Mouse (Mus musculus): Measurements from ENCODE around the gene Smim4. TPM values are rescaled to one million over a fixed set of nuclear protein-coding genes. Genes with fewer than 3 reads are reported as not detected.
A peak's percentile ranks its signal among the peaks of the same experiment; 100 is the strongest.

Smim4 gene
- polyA plus RNA-seq (2016; fragmentation: Nextera tagmentation; extraction: Ambion mirVana), result 54.3 and 63.9 TPM in 2 replicates

DNA sequence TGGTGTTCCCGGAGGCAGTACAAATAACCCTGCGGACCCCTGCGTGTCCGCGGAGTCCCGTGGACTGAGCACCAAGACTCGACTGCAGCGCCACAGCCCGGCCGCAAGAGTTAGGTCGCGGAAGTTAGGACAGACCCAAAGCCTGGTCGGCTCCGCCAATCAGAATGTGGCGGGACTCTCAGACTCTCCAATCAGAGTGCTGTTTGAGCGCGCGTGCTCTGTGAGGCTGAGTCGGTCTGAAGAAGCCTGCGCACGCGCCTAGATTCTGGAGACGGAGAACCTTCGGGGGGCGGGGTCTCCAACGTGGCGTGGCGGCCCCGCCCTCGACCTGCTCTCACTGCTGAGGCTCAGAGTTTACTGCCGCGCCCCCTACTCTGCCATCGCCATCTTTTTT is at the start of gene Smim4:
Smim4 (minus strand) TSS at position 131 of the 394 bp plus-strand sequence.
- Histone ChIP-seq H3K9me3 (replicated peaks) (no peaks in the 10 kb centered on the region), H3K9ac (peak within 1 kb of the TSS; percentile 78), H3K4me3 (peak within 1 kb of the TSS; percentile 79), H3K36me3 (no peaks in the 10 kb centered on the region), H3K4me2 (replicated peaks) (peak within 1 kb of the TSS; percentile 92), H3K27ac (peak within 1 kb of the TSS; percentile 92), H3K4me1 (peaks cover 57% of the 10 kb centered on the region), H3K27me3 (no peaks in the 10 kb centered on the region)
- WGBS, result 0% methylated on average over 33 of the region's 33 CpGs
- peak; percentile 95 for ATAC-seq (ENCODE audit: low FRiP score)

DNA sequence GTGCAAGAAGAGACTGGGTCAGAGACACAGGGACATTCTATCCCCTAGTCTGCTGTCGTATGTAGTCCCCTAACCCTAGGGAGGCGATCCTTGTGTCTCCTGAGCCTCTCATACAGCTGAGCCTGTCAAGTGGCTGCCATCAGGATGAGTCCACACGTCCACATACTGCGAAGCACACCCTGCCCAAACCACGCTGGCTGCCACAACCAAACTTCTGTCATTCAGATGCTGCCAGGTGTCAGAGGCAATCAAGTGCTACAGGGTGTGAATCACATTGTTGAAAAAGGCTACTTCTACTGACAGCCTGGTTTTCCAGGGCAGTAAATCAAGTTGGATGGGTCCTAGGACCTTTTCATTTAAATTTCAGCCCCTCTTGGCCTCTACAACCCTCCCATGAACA is 49.0 kb upstream of the Smim4 start:
- WGBS, result 93% methylated on average over 5 of the region's 5 CpGs
- Histone ChIP-seq H3K4me2 (replicated peaks) (no peak overlapping the region), H3K4me3 (no peak overlapping the region), H3K27ac (no peak overlapping the region), H3K36me3 (peaks cover 97% of the 10 kb centered on the region), H3K27me3 (no peaks in the 10 kb centered on the region), H3K9me3 (replicated peaks) (no peaks in the 10 kb centered on the region), H3K9ac (no peak overlapping the region), H3K4me1 (no peaks in the 10 kb centered on the region)
- no peak for ATAC-seq (ENCODE audit: low FRiP score)

DNA sequence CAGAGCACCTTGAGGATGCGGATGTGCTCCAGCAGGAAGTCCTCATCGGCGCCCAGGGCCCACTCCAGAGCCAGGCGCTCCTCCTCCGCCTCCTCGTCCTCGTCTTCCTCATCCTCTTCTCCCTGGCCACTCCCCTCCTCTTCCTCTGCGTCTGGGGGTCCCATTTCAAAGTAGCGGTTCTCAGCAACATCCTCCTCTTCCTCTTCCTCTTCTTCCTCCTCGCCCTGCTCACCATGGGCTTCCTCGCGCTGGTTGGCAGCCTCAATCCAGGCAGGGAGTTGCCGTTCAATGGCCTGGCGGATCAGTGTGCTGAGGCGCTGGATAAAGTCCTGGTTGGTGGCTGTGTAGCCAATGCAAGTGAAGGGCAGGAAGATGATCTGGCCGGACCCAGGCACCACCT is 48.5 kb upstream of the Smim4 start:
- no peak overlapping the region for H3K4me3 ChIP-seq
- no peak for ATAC-seq (ENCODE audit: low FRiP score)
- no peaks in the 10 kb centered on the region for H3K9me3 ChIP-seq (replicated peaks)
- WGBS, result 89% methylated on average over 16 of the region's 16 CpGs
- H3K27ac ChIP-seq, result no peak overlapping the region
- no peaks in the 10 kb centered on the region for H3K27me3 ChIP-seq
- H3K36me3 ChIP-seq, result peaks cover 97% of the 10 kb centered on the region
- H3K4me1 ChIP-seq, result no peaks in the 10 kb centered on the region
- H3K9ac ChIP-seq, result no peak overlapping the region
- no peak overlapping the region for H3K4me2 ChIP-seq (replicated peaks)

DNA sequence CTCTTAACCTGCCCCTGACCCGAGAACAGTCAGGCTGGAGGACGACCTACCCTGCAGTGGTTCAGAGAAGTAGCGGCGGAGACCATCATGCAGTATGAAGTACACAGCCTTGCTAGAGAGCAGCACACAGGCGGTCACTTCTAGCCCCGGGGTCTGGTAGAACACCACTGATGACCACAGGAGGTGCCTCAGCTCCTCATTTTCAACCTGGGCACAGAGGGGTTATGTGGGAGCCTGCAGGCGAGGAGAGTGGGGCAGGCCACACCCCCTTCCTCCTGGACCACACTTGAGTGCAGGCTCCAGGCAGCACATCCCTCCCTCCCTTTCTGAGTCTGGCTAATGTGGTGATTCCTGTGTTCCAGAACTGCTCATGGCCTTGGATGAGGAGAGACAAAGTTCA is 44.8 kb upstream of the Smim4 start:
- Histone ChIP-seq H3K4me2 (replicated peaks) (no peak overlapping the region), H3K4me3 (no peak overlapping the region), H3K9ac (no peak overlapping the region), H3K27ac (no peak overlapping the region), H3K4me1 (no peaks in the 10 kb centered on the region), H3K9me3 (replicated peaks) (no peaks in the 10 kb centered on the region), H3K27me3 (no peaks in the 10 kb centered on the region), H3K36me3 (peaks cover 88% of the 10 kb centered on the region)
- ATAC-seq (ENCODE audit: low FRiP score), result no peak
- 92% methylated on average over 7 of the region's 7 CpGs for WGBS

DNA sequence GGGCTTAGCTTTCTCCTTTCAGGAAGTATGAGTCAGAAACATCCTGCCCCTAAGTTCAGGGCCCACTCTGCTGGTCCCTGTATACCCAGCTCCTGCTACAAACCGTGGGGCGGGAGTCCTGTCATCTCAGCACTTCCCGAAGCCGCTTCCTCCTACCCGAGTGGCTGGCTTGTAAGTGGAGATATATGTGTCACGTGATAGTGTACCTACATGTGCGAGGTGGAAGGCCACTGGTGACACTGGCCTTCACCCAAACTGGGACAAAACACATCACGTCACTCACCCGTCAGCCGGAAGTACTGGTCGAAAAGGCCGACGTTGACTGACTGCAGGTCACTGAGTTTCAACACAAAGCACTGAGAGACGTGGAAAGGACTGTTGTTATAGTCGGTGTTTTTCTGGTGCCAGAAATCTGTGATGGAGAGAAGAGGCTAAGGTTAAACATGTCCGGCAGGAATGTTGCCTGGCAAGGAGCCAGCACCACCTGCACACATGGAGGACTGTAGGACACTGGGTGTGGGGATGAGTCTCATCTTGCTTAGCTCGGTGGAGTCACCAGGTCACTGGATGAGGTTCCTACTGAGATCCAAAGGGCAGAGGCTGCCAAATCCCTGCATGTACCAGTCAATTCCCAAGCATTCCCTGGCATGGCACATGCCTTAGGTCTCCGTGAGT is 44.2 kb upstream of the Smim4 start:
- H3K4me3 ChIP-seq, result no peak overlapping the region
- ATAC-seq (ENCODE audit: low FRiP score), result no peak
- H3K9ac ChIP-seq, result no peak overlapping the region
- H3K9me3 ChIP-seq (replicated peaks), result no peaks in the 10 kb centered on the region
- H3K4me2 ChIP-seq (replicated peaks), result no peak overlapping the region
- 91% methylated on average over 18 of the region's 18 CpGs for WGBS
- H3K36me3 ChIP-seq, result peaks cover 85% of the 10 kb centered on the region
- H3K27me3 ChIP-seq, result no peaks in the 10 kb centered on the region
- H3K27ac ChIP-seq, result no peak overlapping the region
- no peaks in the 10 kb centered on the region for H3K4me1 ChIP-seq

DNA sequence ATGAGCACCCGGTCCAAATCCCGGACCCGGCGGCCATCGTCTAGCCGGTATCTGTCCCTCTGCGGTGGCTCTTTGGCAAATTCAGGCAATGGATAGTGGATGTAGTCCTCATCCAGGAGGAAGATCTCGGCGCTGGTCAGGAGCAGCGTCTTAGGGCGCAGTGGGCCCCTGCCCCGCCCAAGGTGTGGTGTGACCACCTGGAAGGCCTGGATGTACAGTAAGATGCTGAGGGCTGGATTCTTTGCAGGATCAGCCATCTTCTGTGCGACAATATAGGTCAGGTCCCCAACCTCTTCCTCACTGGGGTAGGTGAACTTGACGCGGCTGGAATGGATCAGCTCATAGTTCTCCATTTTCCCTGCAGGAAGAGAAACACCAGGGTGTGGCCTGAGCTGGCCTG is 43.1 kb upstream of the Smim4 start:
- ATAC-seq (ENCODE audit: low FRiP score), result no peak

DNA sequence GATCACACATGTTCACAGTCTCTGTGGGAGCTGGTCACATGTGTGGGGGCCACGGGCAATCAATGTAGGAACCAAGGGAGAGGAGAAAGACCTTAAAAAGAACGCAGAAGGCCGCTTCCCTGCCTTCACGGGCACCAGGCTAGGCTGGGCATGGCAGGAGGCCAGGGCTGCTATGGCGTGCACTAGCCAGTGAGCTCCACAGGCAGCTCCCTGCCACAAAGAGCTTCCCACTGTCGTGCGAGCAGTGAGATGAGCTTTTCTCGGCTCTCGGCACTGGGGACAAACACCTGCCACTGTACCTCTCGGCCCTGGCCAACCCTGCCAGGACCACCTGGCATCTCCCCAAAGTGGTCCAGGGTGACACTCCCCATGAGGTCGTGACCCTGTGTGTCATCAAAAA is 42.6 kb upstream of the Smim4 start:
- no peak for ATAC-seq (ENCODE audit: low FRiP score)
- H3K9me3 ChIP-seq (replicated peaks), result no peaks in the 10 kb centered on the region
- WGBS, result 88% methylated on average over 11 of the region's 11 CpGs
- no peak overlapping the region for H3K4me2 ChIP-seq (replicated peaks)
- H3K36me3 ChIP-seq, result peaks cover 69% of the 10 kb centered on the region
- no peak overlapping the region for H3K4me3 ChIP-seq
- H3K27me3 ChIP-seq, result no peaks in the 10 kb centered on the region
- no peak overlapping the region for H3K9ac ChIP-seq
- peak overlapping the region; percentile 35; the same call in 1 of the 2 replicates for H3K27ac ChIP-seq
- H3K4me1 ChIP-seq, result peaks cover 1% of the 10 kb centered on the region; the same call in 1 of the 2 replicates

More for the DNA sequence above, 43.1 kb upstream of the Smim4 start:
- peaks cover 74% of the 10 kb centered on the region for H3K36me3 ChIP-seq
- no peak overlapping the region for H3K4me2 ChIP-seq (replicated peaks)
- no peaks in the 10 kb centered on the region for H3K27me3 ChIP-seq
- H3K9ac ChIP-seq, result no peak overlapping the region
- 96% methylated on average over 15 of the region's 15 CpGs for WGBS
- H3K4me3 ChIP-seq, result no peak overlapping the region
- no peak overlapping the region; the same call in 1 of the 2 replicates for H3K27ac ChIP-seq
- H3K9me3 ChIP-seq (replicated peaks), result no peaks in the 10 kb centered on the region
- no peaks in the 10 kb centered on the region for H3K4me1 ChIP-seq

DNA sequence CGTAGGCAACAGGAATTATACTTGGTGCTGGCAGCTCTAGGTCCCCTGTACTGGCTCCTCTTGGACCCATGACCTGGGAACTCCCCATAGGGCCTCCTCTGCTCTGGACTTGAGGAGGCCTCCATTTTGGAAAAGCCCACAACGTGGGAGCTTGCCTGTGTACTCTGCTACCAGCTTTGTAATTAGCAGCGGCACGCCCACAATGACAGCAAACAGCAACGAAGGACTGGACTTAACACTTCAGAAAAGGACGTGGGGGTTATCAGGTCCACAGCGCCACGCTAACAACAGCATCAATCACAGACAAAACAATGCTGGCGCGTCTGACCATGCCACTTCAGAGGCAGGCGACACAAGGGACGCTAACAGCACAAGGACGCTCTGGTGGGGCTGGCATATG is 42.2 kb upstream of the Smim4 start:
- Histone ChIP-seq H3K4me1 (peaks cover 5% of the 10 kb centered on the region), H3K4me2 (replicated peaks) (no peak overlapping the region), H3K36me3 (peaks cover 65% of the 10 kb centered on the region), H3K27ac (no peak overlapping the region), H3K9me3 (replicated peaks) (no peaks in the 10 kb centered on the region), H3K27me3 (no peaks in the 10 kb centered on the region), H3K4me3 (no peak overlapping the region), H3K9ac (no peak overlapping the region)
- WGBS, result 80% methylated on average over 13 of the region's 13 CpGs
- no peak for ATAC-seq (ENCODE audit: low FRiP score)

DNA sequence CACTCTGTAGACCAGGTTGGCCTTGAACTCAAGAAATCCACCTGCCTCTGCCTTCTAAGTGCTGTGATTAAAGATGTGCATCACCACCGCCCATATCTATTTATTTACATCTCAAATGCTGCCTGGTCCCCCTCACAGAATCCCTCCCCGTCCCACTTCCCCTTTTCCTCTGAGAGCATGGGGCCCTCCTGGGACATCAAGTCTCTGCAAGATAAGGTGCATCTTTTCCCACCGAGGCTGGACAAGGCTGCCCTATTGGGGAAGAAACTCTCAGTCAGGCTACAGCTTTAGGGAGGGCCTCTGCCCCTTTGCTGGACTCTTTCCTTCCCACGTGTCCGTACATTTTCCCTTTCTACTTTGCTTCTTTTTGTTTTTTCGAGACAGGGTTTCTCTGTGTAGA is 40.8 kb upstream of the Smim4 start:
- Histone ChIP-seq H3K9ac (no peak overlapping the region), H3K27me3 (no peaks in the 10 kb centered on the region), H3K4me2 (replicated peaks) (no peak overlapping the region), H3K9me3 (replicated peaks) (no peaks in the 10 kb centered on the region), H3K36me3 (peaks cover 51% of the 10 kb centered on the region), H3K4me3 (no peak overlapping the region), H3K27ac (no peak overlapping the region), H3K4me1 (peaks cover 10% of the 10 kb centered on the region)
- ATAC-seq (ENCODE audit: low FRiP score), result no peak
- 83% methylated on average over 6 of the region's 6 CpGs for WGBS

DNA sequence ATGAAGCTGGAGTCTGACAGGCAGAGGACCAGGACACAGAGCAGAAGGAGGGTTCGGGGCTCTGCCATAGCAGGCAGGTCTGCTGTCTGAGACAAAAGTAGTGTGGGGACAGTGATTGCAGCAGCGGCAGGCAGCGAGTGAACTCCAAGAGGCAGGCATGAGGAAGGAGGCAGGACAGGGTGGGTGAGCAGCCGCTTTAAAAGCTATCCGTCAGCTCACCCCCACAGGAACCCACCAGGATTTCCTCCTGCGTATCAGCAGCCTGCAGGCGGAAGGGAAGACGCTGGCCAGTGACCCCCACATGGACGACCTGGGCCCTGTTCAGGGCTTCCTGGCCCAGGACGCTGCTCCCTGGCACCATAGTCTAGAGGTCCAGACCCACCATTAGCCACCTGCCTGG is 39.7 kb upstream of the Smim4 start, which contains the start of gene Stab1:
Stab1 (minus strand) TSS at position 217 of the 400 bp plus-strand sequence.
- Histone ChIP-seq H3K36me3 (peaks cover 40% of the 10 kb centered on the region), H3K27me3 (no peaks in the 10 kb centered on the region), H3K27ac (peak within 1 kb of the TSS; percentile 18; the same call in 1 of the 2 replicates), H3K4me3 (no peak within 1 kb of the TSS), H3K4me1 (peaks cover 10% of the 10 kb centered on the region), H3K9ac (peak within 1 kb of the TSS; percentile 18; the same call in 1 of the 2 replicates), H3K9me3 (replicated peaks) (no peaks in the 10 kb centered on the region), H3K4me2 (replicated peaks) (no peak within 1 kb of the TSS)
- 62% methylated on average over 10 of the region's 10 CpGs for WGBS
- ATAC-seq (ENCODE audit: low FRiP score), result no peak

DNA sequence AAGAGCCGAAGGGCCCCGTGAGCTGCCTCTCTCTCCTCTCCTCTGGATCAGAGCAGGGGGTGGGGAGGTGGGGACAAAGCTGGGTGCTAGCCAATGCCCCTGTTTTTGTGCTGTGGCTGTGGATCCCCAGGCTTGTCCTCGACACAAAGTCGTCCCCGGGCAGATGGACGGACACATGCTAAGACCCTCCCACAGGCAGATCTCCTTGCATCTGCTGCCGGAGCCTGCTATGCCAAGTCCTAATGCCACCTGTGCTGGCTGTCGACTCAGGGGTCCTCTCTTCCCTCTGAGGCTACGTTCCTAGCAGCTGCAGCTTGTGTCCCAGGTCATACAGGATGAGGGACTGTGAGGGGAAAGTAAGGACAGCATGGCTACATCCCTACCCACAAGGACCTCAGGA is 38.1 kb upstream of the Smim4 start:
- H3K9ac ChIP-seq, result no peak overlapping the region
- no peak overlapping the region for H3K4me3 ChIP-seq
- ATAC-seq (ENCODE audit: low FRiP score), result no peak
- H3K9me3 ChIP-seq (replicated peaks), result no peaks in the 10 kb centered on the region
- H3K4me2 ChIP-seq (replicated peaks), result no peak overlapping the region
- no peaks in the 10 kb centered on the region for H3K27me3 ChIP-seq
- peaks cover 10% of the 10 kb centered on the region for H3K4me1 ChIP-seq
- H3K36me3 ChIP-seq, result peaks cover 24% of the 10 kb centered on the region
- WGBS, result 63% methylated on average over 9 of the region's 9 CpGs
- H3K27ac ChIP-seq, result no peak overlapping the region

DNA sequence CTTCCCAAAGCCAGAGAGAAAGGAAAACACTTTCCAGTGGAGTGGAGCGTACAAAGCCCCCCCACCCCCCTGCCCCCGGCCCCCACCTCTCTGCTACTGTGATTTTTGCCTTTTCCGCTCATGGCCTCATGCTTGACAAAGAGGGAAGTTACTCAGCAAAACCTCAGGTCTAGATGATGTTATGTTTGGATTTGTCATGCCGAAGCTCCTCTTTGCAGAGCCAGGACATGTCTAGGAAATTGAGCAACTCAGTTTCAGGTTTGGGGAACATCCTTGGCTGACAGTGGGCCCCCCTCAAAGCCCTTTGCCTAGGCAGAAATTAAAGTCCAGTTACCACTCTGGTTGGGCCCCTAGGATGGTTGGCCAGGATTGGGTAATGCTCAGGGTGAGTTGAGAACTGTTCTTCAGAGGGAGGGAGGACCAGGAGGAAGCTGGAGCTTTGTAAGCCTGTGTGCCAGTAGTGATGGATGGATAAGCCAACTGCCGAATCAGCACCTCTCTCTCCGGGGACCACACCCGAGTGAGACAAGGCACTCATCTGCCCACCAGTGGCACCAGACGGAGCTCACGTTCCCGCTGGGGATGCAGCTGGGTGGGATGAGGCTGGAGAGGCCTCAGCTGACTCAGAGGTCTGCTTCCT is 37.4 kb upstream of the Smim4 start:
- H3K4me3 ChIP-seq, result no peak overlapping the region
- H3K36me3 ChIP-seq, result peaks cover 17% of the 10 kb centered on the region
- no peaks in the 10 kb centered on the region for H3K9me3 ChIP-seq (replicated peaks)
- WGBS, result 61% methylated on average over 10 of the region's 10 CpGs
- H3K4me2 ChIP-seq (replicated peaks), result no peak overlapping the region
- H3K27ac ChIP-seq, result no peak overlapping the region
- H3K9ac ChIP-seq, result no peak overlapping the region
- H3K4me1 ChIP-seq, result peaks cover 10% of the 10 kb centered on the region
- ATAC-seq (ENCODE audit: low FRiP score), result no peak
- H3K27me3 ChIP-seq, result no peaks in the 10 kb centered on the region

DNA sequence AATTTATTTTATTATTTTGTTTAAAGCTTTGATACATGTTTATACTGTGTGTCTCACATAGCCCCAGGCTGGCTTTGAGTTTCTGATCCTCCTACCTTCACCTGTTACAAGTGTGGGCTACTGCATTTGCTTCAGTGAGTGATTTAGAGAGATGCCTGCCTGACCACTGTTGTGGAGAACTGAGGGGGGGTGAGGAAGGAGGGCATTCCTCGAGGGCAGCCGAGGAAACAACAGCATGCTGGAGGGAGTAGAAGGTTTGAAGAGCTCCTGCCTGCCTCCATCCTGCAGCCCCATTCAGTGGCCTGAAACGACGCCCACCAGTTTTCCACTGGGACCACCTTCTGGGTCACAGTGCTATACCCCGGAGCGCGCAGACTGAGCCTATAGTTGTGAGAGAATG is 36.7 kb upstream of the Smim4 start:
- Histone ChIP-seq H3K4me2 (replicated peaks) (no peak overlapping the region), H3K27me3 (no peaks in the 10 kb centered on the region), H3K36me3 (peaks cover 10% of the 10 kb centered on the region), H3K27ac (no peak overlapping the region), H3K4me3 (no peak overlapping the region), H3K4me1 (peaks cover 10% of the 10 kb centered on the region), H3K9me3 (replicated peaks) (no peaks in the 10 kb centered on the region), H3K9ac (no peak overlapping the region)
- WGBS, result 45% methylated on average over 7 of the region's 7 CpGs
- ATAC-seq (ENCODE audit: low FRiP score), result no peak

Measured in hindbrain, embryonic 12.5 days (tissue).